Mouse (Mus musculus) MEL-GATA-1-ER (cell line): Measurements from ENCODE around the gene Nsg1.

Source experiments
- DNase-seq: peaks from one replicate; pipeline ENCODE4 v3.0.0-alpha.2; 2012; ENCODE audit warnings: low read depth; ENCODE audit errors: extremely low read depth

Gene Nsg1

GRCm38 (mm10) chr5:38159634-38160413 lies at the start of gene Nsg1:
Nsg1 (minus strand) TSS chr5:38159907.
- DNase-seq, result no peak

GRCm38 (mm10) chr5:38208985-38209384 lies 49.3 kb upstream of the Nsg1 start:
- DNase-seq, result peak; percentile 66

GRCm38 (mm10) chr5:38205303-38205726 lies 45.6 kb upstream of the Nsg1 start:
- DNase-seq, result no peak

GRCm38 (mm10) chr5:38199686-38200085 lies 40.0 kb upstream of the Nsg1 start:
- DNase-seq, result no peak

- DNase-seq, result peak; percentile 46
Measured at GRCm38 (mm10) chr5:38197482-38197823, 37.7 kb upstream of the Nsg1 start.

GRCm38 (mm10) chr5:38196821-38197481 lies 37.2 kb upstream of the Nsg1 start:
- DNase-seq, result no peak

GRCm38 (mm10) chr5:38195941-38196340 lies 36.2 kb upstream of the Nsg1 start:
- DNase-seq, result no peak

- DNase-seq, result no peak
Measured at GRCm38 (mm10) chr5:38194946-38195345, 35.2 kb upstream of the Nsg1 start.

- DNase-seq, result no peak
Measured at GRCm38 (mm10) chr5:38190907-38191306, 31.2 kb upstream of the Nsg1 start.

GRCm38 (mm10) chr5:38187006-38187405 lies 27.3 kb upstream of the Nsg1 start:
- DNase-seq, result no peak

- no peak for DNase-seq
Measured at GRCm38 (mm10) chr5:38184688-38185285, 25.1 kb upstream of the Nsg1 start.

- DNase-seq, result no peak
Measured at GRCm38 (mm10) chr5:38174256-38174912, 14.7 kb upstream of the Nsg1 start.

GRCm38 (mm10) chr5:38173766-38174165 lies 14.1 kb upstream of the Nsg1 start:
- DNase-seq, result no peak

- no peak for DNase-seq
Measured at GRCm38 (mm10) chr5:38168497-38168896, 8.8 kb upstream of the Nsg1 start.

GRCm38 (mm10) chr5:38158947-38159633 lies 617 bp downstream of the Nsg1 start:
- DNase-seq, result no peak

- DNase-seq, result no peak
Measured at GRCm38 (mm10) chr5:38158501-38158946, 1.2 kb downstream of the Nsg1 start.

GRCm38 (mm10) chr5:38157481-38158020 lies 2.2 kb downstream of the Nsg1 start:
- no peak for DNase-seq

- no peak for DNase-seq
Measured at GRCm38 (mm10) chr5:38153636-38154035, 6.1 kb downstream of the Nsg1 start.

GRCm38 (mm10) chr5:38152201-38153108 lies 7.3 kb downstream of the Nsg1 start:
- no peak for DNase-seq

- DNase-seq, result no peak
Measured at GRCm38 (mm10) chr5:38151264-38151663, 8.4 kb downstream of the Nsg1 start.
